Mouse (Mus musculus): ENCODE data around the gene Etv5.
"Not testable (repeated sequence)": the region's sequence is repeated elsewhere in the genome, so short reads cannot be mapped to it uniquely, and the experiment has no call there.

Gene Etv5

DNA sequence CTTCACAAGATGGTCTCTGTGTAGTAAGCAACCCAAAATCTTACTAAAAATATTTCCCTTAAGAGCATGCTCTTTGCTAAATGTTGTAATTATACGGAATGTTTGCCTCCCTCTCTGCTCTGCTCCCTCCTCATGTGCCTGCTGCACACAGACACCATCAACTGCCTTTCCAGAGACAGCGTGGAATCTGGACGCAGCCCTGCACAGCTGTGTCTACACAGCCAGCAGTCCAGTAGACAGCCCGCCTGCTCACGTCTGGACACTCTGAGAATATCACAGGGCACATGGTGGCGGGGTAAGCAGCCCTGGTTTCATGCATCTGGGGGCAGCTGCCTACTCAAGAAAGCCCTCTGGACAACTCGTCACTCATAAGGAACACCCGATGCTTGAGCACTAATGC lies 43.1 kb downstream of the Etv5 start:
- in situ Hi-C loops (cut with MboI, MseI) = no loop called here

- in situ Hi-C loops (cut with MboI, MseI) = no loop called here
Observed at GRCm38 (mm10) chr16:22395093-22395844, 44.2 kb downstream of the Etv5 start.

DNA sequence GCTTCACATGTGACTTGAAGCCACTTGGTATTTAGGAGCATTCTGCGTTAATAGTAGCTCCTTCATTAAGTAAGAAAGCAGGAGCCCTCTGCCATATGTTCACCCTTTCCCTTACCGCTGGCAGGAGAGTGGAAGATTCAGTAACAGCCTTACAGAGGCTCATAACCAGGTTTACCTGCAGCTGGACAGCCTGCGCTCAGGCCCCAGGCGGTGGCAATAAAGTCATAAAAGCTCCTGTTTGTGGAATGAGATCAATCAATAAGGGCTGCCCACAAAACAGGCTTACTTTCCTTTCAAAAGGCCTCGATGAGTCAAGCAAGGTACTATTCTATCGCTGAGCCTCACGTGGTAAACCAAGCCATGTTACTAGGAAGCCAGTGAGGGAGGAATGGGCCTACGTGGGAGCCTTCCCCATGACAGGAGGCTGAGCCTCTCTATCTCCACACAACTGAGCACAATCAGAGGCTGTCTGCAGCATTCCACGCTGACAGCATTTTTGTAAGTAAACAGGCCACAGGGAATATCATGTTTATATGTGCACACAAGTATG lies 49.1 kb downstream of the Etv5 start:
- in situ Hi-C loops (cut with MboI, MseI) = no loop called here

DNA sequence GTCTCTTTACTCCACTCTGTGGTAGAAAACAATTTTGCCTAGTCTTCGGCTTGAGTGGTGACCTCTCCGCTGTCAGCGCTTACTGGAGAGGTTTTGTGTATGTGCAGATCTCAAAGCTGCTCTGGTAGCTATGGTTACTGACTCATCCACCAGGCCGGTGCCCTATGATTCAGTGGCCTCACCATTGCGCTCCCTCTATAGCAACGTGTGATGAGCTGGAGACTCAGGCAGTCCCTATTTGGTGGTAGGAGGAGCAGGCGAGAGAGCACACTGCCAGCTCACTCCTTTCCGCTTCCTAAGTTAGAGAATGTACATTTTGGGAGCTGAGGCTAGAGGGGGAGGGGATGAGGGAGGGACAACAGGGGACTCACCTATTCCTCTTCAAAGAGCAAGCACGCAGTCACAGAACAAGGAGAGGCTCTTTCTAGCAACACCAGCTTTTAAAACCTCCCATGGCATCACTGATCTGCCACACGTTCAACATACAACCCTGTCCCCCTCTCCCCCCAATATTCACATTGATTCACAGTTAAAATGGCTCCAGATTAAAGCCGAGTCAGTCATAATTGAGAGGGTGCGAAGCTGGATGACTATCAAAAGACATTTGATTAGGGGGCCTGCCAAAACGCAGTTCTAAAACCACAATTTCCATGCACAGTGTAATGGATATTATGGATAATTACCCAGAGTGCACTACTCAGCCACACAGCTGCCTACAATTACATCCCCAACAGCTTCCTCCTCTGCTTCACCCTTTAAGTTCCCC lies 50.2 kb downstream of the Etv5 start:
- in situ Hi-C loops (cut with MboI, MseI) = no loop called here

GRCm38 (mm10) chr16:22387731-22388130 lies 51.8 kb downstream of the Etv5 start:
- in situ Hi-C loops (cut with MboI, MseI) = no loop called here

- in situ Hi-C loops (cut with MboI, MseI) = not testable (repeated sequence)
Observed at GRCm38 (mm10) chr16:22382018-22382417, 57.5 kb downstream of the Etv5 start.

DNA sequence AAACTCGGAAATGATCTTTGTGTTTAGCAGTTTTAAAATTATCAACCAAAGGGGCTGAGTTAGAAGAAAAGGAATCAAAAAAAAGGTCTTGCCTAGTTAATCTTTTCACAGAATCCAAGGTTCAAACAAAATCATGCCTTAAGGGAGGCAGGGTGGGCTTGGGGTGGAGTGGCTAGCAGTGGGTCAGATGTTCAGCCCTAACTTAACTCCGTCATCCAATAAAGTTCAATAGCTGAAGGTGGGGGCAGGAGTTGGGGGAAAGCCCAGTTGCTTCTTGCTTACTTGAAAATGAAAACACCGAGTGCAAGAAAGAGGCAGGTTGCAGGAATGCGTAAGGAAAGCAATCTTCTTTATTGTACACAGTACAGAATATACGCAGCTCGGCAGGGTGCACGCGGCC lies 58.5 kb downstream of the Etv5 start:
- in situ Hi-C loops (cut with MboI, MseI) = no loop called here

DNA sequence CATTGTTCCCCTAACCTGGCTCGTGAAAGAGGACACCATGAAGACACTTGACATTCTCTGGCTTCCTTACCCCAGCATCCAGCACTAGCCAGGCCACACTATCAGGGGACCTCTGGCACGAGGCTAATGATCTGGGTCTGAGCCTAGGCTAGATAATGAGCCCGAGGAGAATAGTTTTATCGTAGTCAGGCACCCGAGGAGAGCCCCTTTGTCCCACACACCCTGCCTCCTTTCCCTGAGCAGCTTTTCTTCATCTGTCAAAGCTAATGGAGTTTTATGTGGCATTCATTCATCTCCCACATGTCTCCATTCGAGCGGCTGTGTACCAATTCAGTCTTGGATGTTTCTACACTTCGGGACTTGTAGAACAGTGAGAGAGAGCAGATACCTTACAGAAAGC lies 59.5 kb downstream of the Etv5 start:
- in situ Hi-C loops (cut with MboI, MseI) = loop anchor here (5.0 kb wide), 1 partner anchor 167 kb away; no protein-coding TSS in a partner anchor

GRCm38 (mm10) chr16:22379342-22379741 lies 60.2 kb downstream of the Etv5 start:
- in situ Hi-C loops (cut with MboI, MseI) = loop anchor here (5.0 kb wide), 1 partner anchor 168 kb away; no protein-coding TSS in a partner anchor

GRCm38 (mm10) chr16:22377714-22378113 lies 61.8 kb downstream of the Etv5 start:
- in situ Hi-C loops (cut with MboI, MseI) = loop anchor here (5.0 kb wide), 1 partner anchor 170 kb away; no protein-coding TSS in a partner anchor

GRCm38 (mm10) chr16:22374898-22375297 lies 64.6 kb downstream of the Etv5 start:
- in situ Hi-C loops (cut with MboI, MseI) = loop anchor here (5.0 kb wide), 1 partner anchor 172 kb away; no protein-coding TSS in a partner anchor

- in situ Hi-C loops (cut with MboI, MseI) = no loop called here
Observed at GRCm38 (mm10) chr16:22372701-22373124, 66.8 kb downstream of the Etv5 start.

GRCm38 (mm10) chr16:22372225-22372624 lies 67.3 kb downstream of the Etv5 start:
- in situ Hi-C loops (cut with MboI, MseI) = no loop called here

GRCm38 (mm10) chr16:22367099-22367498 lies 72.4 kb downstream of the Etv5 start:
- in situ Hi-C loops (cut with MboI, MseI) = no loop called here

- in situ Hi-C loops (cut with MboI, MseI) = no loop called here
Observed at GRCm38 (mm10) chr16:22366040-22366439, 73.5 kb downstream of the Etv5 start.

DNA sequence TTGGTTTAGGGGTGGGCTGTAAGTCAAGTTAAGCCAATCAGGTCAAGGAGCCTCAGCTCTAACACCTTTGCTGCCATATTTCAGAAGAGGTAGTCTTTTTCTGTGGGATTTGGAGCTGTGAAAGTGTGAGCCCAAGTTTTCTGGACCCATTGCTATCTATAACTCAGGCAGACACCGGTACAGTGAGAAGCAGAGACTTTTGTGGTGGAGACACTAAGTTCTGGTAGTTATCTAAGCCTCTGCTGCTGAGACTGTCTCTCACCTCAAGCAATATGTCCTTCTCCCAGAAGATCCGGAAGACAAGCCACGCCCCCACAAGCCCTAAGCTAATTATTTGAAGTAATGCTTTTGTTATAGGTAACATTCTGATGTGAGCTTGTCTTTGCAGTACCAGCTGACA lies 73.9 kb downstream of the Etv5 start:
- in situ Hi-C loops (cut with MboI, MseI) = no loop called here

DNA sequence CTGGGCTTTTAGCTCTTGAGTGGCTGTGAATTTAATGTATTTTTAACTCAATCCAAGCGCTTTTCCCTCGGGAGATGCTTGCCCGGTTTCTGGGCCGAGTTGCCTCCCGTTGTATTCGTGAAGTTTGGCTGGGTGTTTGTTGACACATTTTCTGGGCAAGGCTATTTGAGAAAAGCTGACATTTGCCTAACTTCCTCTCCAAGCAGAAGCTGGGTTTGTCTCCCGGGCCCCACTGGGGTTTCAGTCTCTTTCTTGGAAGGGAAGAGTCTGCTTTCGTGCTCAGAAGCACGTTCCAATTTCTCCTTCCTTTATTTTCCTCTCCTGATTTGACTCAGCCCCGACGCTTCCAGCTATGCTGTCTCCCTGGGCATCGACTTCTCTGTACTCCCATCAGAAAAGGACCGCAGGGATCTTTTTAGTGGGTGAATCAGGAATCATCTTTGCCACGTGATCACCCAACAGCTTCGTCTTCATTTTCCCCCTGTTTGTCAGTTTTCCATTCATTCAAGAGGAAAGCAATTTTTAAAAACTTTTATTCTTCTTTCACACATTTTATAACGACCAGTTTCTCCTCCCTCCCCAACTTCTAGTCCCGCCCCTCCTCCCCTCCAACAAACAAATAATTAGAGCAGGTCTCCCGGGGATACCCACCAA lies 80.7 kb downstream of the Etv5 start:
- in situ Hi-C loops (cut with MboI, MseI) = no loop called here

DNA sequence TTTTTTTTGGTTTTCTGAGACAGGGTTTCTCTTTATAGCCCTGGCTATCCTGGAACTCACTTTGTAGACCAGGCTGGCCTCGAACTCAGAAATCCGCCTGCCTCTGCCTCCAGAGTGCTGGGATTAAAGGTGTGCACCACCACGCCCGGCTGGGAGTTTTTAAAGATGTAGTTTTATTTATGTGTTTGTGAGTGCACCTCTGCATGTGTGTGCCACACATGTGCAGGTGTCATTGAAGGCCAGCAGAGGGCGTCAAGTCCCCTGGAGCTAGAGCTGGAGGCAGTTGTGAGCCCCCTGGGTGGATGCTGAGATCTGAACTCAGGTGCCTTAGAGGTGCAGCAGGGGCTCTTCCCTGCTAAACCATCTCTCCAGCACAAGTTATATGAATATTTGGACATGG lies 85.3 kb downstream of the Etv5 start:
- in situ Hi-C loops (cut with MboI, MseI) = not testable (repeated sequence)

GRCm38 (mm10) chr16:22353639-22354038 lies 85.9 kb downstream of the Etv5 start:
- in situ Hi-C loops (cut with MboI, MseI) = no loop called here

GRCm38 (mm10) chr16:22351194-22351593 lies 88.3 kb downstream of the Etv5 start:
- in situ Hi-C loops (cut with MboI, MseI) = no loop called here

DNA sequence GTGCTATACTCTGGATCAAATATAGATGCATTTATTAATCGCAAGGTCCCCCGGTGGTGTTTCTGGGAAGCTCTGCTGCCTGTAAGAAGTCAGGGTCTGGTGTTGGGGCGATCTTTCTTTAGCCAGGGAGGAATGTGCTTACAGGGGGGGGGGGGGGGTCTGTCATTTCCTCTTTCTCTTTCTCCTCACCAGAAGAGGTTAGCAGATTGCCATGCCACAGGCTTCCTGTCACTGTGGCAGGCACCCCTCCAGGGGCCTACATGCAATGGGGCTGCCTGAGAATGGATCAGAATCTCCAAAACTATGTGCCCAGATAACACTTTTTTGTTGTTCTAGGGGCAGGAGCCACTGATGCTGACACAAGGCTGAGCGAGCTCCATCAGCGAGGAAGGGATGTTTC lies 89.7 kb downstream of the Etv5 start:
- in situ Hi-C loops (cut with MboI, MseI) = no loop called here

All from regulatory T cell (primary cell).